Mouse (Mus musculus): ENCODE data around the gene Raf1. TPM values are rescaled to one million over a fixed set of nuclear protein-coding genes. Genes with fewer than 3 reads are reported as not detected.

Raf1 gene
- polyA plus RNA-seq, 1 experiment from 2014 or later: 98.6 TPM

DNA sequence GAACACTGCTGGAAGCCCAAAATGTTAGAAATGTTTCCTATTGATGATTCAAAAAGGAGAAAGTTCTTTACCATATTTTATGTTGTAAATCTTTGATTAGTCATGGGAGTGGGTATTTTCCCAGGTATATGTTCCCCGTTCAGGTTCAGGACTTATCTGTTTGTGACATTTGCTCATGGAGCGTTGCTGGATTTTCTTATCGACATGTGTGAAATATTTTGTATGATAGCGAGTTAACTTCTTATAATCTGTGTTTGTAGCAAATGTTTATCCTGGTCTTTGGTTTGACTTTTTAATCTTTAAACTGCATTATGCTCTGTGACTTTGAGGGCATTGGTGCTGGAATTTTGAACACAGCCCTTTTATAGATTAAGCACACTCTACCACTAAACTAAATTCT lies 12.2 kb upstream of the Raf1 start:
- H3K4me3 ChIP-seq (ENCODE audit: low read depth, low read length): no peak overlapping the region
- H3K4me1 ChIP-seq (ENCODE audit: control insufficient read depth, insufficient read depth, low read length): no peaks in the 10 kb centered on the region
- no peak for DNase-seq (ENCODE audit: low spot score)
- no peaks in the 10 kb centered on the region for H3K9me3 ChIP-seq (ENCODE audit: control insufficient read depth, low read length)
- H3K4me2 ChIP-seq (ENCODE audit: low read depth, low read length): no peak overlapping the region
- H3K27ac ChIP-seq (replicated peaks; ENCODE audit: low read depth, low read length): no peak overlapping the region
- no peaks in the 10 kb centered on the region for H3K27me3 ChIP-seq (replicated peaks; ENCODE audit: control insufficient read depth, insufficient read depth, low read length)
- no peak overlapping the region for H3K9ac ChIP-seq (ENCODE audit: low read depth, low read length)
- ATAC-seq (ENCODE audit: low read depth): no peak
- H3K36me3 ChIP-seq (ENCODE audit: control insufficient read depth, insufficient read depth, low read length): no peaks in the 10 kb centered on the region
- WGBS: 86% methylated on average over 4 of the region's 4 CpGs

DNA sequence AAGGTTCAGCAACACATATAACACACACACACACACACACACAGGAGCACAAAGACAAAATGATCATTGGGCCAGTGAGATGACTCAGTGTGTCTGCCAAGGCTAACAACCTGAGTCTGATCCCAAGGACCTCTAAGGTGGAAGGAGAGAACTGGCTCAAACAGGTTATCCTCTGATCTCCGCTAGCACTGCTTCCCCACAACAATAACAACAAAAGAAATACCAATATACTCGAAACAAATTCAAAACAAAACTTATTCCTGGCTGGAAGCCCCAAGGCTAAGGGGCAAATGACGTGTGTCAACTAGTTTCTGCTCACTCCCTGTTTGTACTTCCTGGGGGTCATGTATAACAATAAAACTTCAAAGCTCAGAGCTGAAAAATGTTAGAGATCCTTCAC lies 11.3 kb upstream of the Raf1 start:
- Histone ChIP-seq H3K27me3 (replicated peaks; ENCODE audit: control insufficient read depth, insufficient read depth, low read length) (no peaks in the 10 kb centered on the region), H3K4me3 (ENCODE audit: low read depth, low read length) (no peak overlapping the region), H3K9ac (ENCODE audit: low read depth, low read length) (no peak overlapping the region), H3K27ac (replicated peaks; ENCODE audit: low read depth, low read length) (no peak overlapping the region), H3K4me2 (ENCODE audit: low read depth, low read length) (no peak overlapping the region), H3K4me1 (ENCODE audit: control insufficient read depth, insufficient read depth, low read length) (no peaks in the 10 kb centered on the region), H3K9me3 (ENCODE audit: control insufficient read depth, low read length) (no peaks in the 10 kb centered on the region), H3K36me3 (ENCODE audit: control insufficient read depth, insufficient read depth, low read length) (no peaks in the 10 kb centered on the region)
- ATAC-seq (ENCODE audit: low read depth) (no peak), DNase-seq (ENCODE audit: low spot score) (no peak)
- WGBS: 52% methylated on average over 3 of the region's 3 CpGs

DNA sequence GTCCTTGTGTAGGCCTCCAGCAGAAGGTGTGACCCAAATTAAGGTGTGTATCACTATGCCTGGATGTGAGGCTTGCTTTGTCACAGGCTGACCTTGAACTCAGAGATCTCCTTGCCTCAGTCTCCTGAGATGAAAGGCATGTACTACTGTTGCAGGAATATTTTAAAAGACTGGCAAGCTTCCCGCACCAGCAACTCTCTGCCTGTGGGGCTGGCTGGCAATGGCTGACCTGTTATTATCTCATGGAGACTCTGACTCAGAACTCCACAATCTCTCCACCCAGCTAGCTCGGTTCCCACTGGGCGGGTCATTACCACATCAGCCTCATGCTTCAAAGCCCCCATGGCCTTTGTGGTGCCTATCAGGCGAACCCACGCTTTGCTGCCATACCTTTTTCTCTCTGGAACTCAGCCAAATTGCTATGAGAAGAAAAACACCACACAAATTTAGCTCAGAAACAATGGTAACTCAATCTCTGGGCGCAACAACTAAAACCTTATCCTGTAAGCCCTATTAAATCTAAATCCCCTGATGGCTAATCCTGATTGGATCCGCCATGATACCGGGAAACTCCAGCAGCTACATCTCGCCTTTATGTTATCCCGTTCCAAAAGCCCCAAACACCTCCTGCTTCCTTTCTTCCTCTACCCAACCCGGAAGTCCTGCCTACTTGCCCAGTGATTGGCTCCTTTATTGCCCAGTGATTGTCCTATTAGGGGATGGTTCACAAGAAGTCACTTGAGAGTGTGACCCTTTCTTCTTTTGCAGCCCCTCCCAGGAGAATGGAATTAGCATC lies 8.6 kb upstream of the Raf1 start:
- 58% methylated on average over 11 of the region's 11 CpGs for WGBS
- Histone ChIP-seq H3K27ac (replicated peaks; ENCODE audit: low read depth, low read length) (no peak overlapping the region), H3K4me1 (ENCODE audit: control insufficient read depth, insufficient read depth, low read length) (no peaks in the 10 kb centered on the region), H3K9ac (ENCODE audit: low read depth, low read length) (no peak overlapping the region), H3K36me3 (ENCODE audit: control insufficient read depth, insufficient read depth, low read length) (no peaks in the 10 kb centered on the region), H3K4me2 (ENCODE audit: low read depth, low read length) (no peak overlapping the region), H3K9me3 (ENCODE audit: control insufficient read depth, low read length) (no peaks in the 10 kb centered on the region), H3K27me3 (replicated peaks; ENCODE audit: control insufficient read depth, insufficient read depth, low read length) (no peaks in the 10 kb centered on the region), H3K4me3 (ENCODE audit: low read depth, low read length) (no peak overlapping the region)
- DNase-seq (ENCODE audit: low spot score): peak; percentile 65
- peak; percentile 82; the same call in 1 of the 2 replicates for ATAC-seq (ENCODE audit: low read depth)

DNA sequence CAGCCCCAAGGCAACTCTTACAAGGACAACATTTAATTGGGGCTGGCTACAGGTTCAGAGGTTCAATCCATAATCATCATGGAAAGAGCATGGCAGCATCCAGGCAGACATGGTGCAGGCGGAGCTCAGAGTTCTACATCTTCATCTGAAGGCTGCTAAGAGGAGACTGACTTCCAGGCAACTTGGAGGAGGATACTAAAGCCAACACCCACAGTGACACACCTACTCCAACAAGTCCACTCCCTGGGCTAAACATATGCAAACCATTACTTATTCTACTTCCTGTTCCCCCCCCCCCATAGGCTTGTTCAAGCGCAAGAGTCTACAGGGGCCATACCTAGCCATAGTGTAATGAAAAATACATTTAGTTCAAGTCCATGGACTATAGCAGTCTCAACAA lies 7.8 kb upstream of the Raf1 start:
- H3K36me3 ChIP-seq (ENCODE audit: control insufficient read depth, insufficient read depth, low read length): no peaks in the 10 kb centered on the region
- no peak overlapping the region for H3K9ac ChIP-seq (ENCODE audit: low read depth, low read length)
- H3K27ac ChIP-seq (replicated peaks; ENCODE audit: low read depth, low read length): no peak overlapping the region
- no peak overlapping the region for H3K4me2 ChIP-seq (ENCODE audit: low read depth, low read length)
- H3K9me3 ChIP-seq (ENCODE audit: control insufficient read depth, low read length): no peaks in the 10 kb centered on the region
- WGBS: 98% methylated on average over 2 of the region's 2 CpGs
- DNase-seq (ENCODE audit: low spot score): no peak
- H3K4me3 ChIP-seq (ENCODE audit: low read depth, low read length): no peak overlapping the region
- ATAC-seq (ENCODE audit: low read depth): no peak
- no peaks in the 10 kb centered on the region for H3K27me3 ChIP-seq (replicated peaks; ENCODE audit: control insufficient read depth, insufficient read depth, low read length)
- H3K4me1 ChIP-seq (ENCODE audit: control insufficient read depth, insufficient read depth, low read length): no peaks in the 10 kb centered on the region

DNA sequence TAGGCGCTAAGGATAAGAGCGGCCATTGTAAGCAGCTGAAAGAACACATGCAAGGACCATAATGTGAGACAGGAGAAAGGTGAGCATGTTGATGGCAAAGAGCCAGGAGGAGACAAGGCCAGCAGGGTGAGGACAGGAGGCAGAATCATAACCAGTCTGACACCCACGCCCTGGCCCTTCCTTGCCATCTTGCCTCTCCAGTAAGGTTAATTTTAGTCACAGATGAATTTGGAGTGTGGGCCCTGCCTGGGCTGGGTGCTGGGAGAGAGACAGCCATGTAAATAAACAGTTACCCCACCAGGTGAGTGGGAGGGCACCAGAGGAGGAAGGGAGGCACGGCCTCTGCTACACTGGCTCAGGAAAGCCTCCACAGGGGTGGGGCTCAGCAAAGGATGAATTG lies 4.6 kb upstream of the Raf1 start:
- H3K4me1 ChIP-seq (ENCODE audit: control insufficient read depth, insufficient read depth, low read length): peaks cover 3% of the 10 kb centered on the region; the same call in 1 of the 2 replicates
- ATAC-seq (ENCODE audit: low read depth): no peak
- H3K4me3 ChIP-seq (ENCODE audit: low read depth, low read length): no peak overlapping the region
- H3K4me2 ChIP-seq (ENCODE audit: low read depth, low read length): no peak overlapping the region
- DNase-seq (ENCODE audit: low spot score): no peak
- no peaks in the 10 kb centered on the region for H3K27me3 ChIP-seq (replicated peaks; ENCODE audit: control insufficient read depth, insufficient read depth, low read length)
- no peaks in the 10 kb centered on the region for H3K9me3 ChIP-seq (ENCODE audit: control insufficient read depth, low read length)
- no peak overlapping the region for H3K27ac ChIP-seq (replicated peaks; ENCODE audit: low read depth, low read length)
- H3K9ac ChIP-seq (ENCODE audit: low read depth, low read length): no peak overlapping the region
- no peaks in the 10 kb centered on the region for H3K36me3 ChIP-seq (ENCODE audit: control insufficient read depth, insufficient read depth, low read length)
- WGBS: 79% methylated on average over 4 of the region's 4 CpGs

DNA sequence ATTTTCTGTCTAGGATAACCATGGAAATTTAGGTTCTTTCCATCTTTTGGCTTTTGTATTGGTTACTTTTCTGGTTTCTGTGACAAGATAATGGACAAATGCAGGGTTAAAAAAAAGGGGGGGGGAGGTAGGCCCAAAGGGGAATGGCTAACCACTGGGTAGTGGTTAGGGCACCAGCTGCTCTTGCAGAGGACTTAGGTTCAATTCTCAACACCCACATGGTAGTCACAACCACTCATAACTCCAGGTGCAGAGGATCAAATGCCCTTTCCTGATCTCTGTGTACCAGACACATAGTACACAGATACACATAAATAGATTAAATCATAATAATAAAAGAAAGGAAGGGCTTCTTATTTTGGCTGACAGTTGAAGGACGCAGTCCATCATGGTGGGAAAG lies 1.6 kb upstream of the Raf1 start:
- no peak overlapping the region for H3K4me2 ChIP-seq (ENCODE audit: low read depth, low read length)
- no peak for ATAC-seq (ENCODE audit: low read depth)
- no peaks in the 10 kb centered on the region for H3K36me3 ChIP-seq (ENCODE audit: control insufficient read depth, insufficient read depth, low read length)
- no peaks in the 10 kb centered on the region for H3K27me3 ChIP-seq (replicated peaks; ENCODE audit: control insufficient read depth, insufficient read depth, low read length)
- no peaks in the 10 kb centered on the region for H3K9me3 ChIP-seq (ENCODE audit: control insufficient read depth, low read length)
- H3K4me3 ChIP-seq (ENCODE audit: low read depth, low read length): no peak overlapping the region
- no peak overlapping the region for H3K27ac ChIP-seq (replicated peaks; ENCODE audit: low read depth, low read length)
- H3K9ac ChIP-seq (ENCODE audit: low read depth, low read length): no peak overlapping the region
- 87% methylated on average over 1 of the region's 1 CpGs for WGBS
- DNase-seq (ENCODE audit: low spot score): no peak
- H3K4me1 ChIP-seq (ENCODE audit: control insufficient read depth, insufficient read depth, low read length): peaks cover 15% of the 10 kb centered on the region

DNA sequence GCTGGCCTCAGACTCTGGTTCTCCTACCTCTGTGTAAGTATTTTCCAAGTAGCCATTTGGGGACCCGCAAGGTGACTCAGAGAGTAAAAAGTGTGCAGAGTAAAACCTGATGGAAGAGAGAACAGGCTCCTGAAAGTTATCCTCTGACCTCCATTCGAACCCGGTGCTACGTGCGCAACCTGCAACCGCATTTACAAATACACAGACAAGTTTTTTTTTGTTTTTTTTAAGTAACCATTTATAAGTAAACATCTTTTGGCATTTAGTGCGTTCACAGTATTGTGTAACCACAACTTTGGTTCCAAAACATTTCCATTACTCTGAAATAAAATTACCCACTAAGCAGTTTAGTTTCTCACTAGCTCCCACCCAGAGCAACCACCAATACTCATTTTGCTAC lies 1.0 kb upstream of the Raf1 start:
- no peak for DNase-seq (ENCODE audit: low spot score)
- H3K36me3 ChIP-seq (ENCODE audit: control insufficient read depth, insufficient read depth, low read length): no peaks in the 10 kb centered on the region
- no peaks in the 10 kb centered on the region for H3K9me3 ChIP-seq (ENCODE audit: control insufficient read depth, low read length)
- H3K4me1 ChIP-seq (ENCODE audit: control insufficient read depth, insufficient read depth, low read length): peaks cover 20% of the 10 kb centered on the region
- WGBS: 95% methylated on average over 7 of the region's 7 CpGs
- H3K4me3 ChIP-seq (ENCODE audit: low read depth, low read length): peak overlapping the region; percentile 100
- H3K9ac ChIP-seq (ENCODE audit: low read depth, low read length): no peak overlapping the region
- peak overlapping the region; percentile 99; the same call in 1 of the 2 replicates for H3K27ac ChIP-seq (replicated peaks; ENCODE audit: low read depth, low read length)
- no peaks in the 10 kb centered on the region for H3K27me3 ChIP-seq (replicated peaks; ENCODE audit: control insufficient read depth, insufficient read depth, low read length)
- H3K4me2 ChIP-seq (ENCODE audit: low read depth, low read length): peak overlapping the region; percentile 67
- no peak for ATAC-seq (ENCODE audit: low read depth)

DNA sequence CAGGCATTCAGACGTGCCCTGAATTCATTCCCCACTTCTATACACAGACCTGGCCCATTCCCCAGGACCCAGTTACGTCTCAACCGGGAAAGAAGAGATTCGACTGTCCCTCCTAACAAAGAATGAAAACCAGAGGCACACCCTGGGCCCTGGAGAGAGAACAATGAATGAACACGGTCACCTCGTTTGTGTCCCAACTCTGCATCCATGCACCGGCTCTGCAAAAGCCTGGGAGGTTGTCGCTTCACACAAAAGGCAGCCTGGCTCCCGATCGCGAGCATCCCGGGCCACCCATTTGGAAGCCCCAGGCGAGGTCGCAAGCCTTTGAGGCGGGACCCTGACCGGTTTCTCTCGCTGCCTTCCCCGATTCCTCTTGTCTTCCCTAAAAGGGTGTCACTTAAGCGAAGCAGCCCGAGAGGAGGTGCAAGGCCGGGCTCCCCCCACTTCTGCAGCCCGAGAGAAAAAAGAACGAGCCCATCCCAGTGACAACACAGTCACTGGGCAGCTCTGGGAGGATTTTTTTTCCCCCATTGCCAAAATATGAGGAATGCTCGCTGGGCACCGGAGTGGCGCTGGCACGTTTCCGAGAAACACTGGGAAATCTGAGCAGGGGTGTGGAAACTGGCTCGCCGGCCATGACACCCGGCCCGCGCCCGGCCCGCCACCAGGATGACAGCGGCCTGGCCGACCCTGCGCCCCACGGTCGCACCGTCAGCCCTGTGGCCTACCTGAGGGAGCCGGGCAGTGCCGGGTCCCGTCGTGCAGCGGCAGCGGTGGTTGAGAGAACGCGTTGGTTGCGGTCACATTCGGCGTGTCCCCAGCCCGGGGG lies 713 bp downstream of the Raf1 start:
- Histone ChIP-seq H3K27ac (replicated peaks; ENCODE audit: low read depth, low read length) (peak overlapping the region; percentile 99), H3K27me3 (replicated peaks; ENCODE audit: control insufficient read depth, insufficient read depth, low read length) (no peaks in the 10 kb centered on the region), H3K4me1 (ENCODE audit: control insufficient read depth, insufficient read depth, low read length) (peaks cover 20% of the 10 kb centered on the region), H3K9ac (ENCODE audit: low read depth, low read length) (peak overlapping the region; percentile 100), H3K36me3 (ENCODE audit: control insufficient read depth, insufficient read depth, low read length) (no peaks in the 10 kb centered on the region), H3K9me3 (ENCODE audit: control insufficient read depth, low read length) (no peaks in the 10 kb centered on the region), H3K4me3 (ENCODE audit: low read depth, low read length) (peak overlapping the region; percentile 100), H3K4me2 (ENCODE audit: low read depth, low read length) (peak overlapping the region; percentile 88)
- under 1% methylated on average over 36 of the region's 53 CpGs for WGBS
- ATAC-seq (ENCODE audit: low read depth) (peak; percentile 48), DNase-seq (ENCODE audit: low spot score) (peak; percentile 72)
